Mouse (Mus musculus) myocyte (in vitro differentiated cells): Measurements from ENCODE around the gene Epb41l4b. TPM values are rescaled to one million over a fixed set of nuclear protein-coding genes. Genes with fewer than 3 reads are reported as not detected.

Experiments
- H3K27me3 ChIP-seq: one replicate; pipeline ENCODE4 v1.6.1; 2011; ENCODE audit not compliant: control insufficient read depth, insufficient read depth, insufficient read length
- H3K36me3 ChIP-seq: one replicate; pipeline ENCODE4 v1.6.1; 2011; ENCODE audit not compliant: control insufficient read depth, insufficient read depth
- H3K4me2 ChIP-seq: one replicate; pipeline ENCODE4 v1.6.1; 2011; ENCODE audit warnings: low read depth, control low read depth
- H3K4me3 ChIP-seq: one replicate; pipeline ENCODE4 v1.5.1; 2011; ENCODE audit warnings: mild to moderate bottlenecking, control low read depth, moderate library complexity
- H3K79me2 ChIP-seq: one replicate; pipeline ENCODE4 v1.6.1; 2011; ENCODE audit not compliant: control insufficient read depth, insufficient read depth
- H3ac ChIP-seq: one replicate; pipeline ENCODE4 v1.6.1; 2011; ENCODE audit not compliant: control insufficient read depth, insufficient read length
- CEBPB ChIP-seq: IDR thresholded peaks from 2 replicates; pipeline ENCODE4 v1.6.1; 2011; ENCODE audit warnings: mild to moderate bottlenecking, moderate library complexity; ENCODE audit not compliant: poor library complexity, insufficient read depth, severe bottlenecking
- E2F4 ChIP-seq: IDR thresholded peaks from one replicate; pipeline ENCODE4 v1.6.1; 2011; ENCODE audit warnings: mild to moderate bottlenecking, control low read depth, moderate library complexity; ENCODE audit not compliant: insufficient read depth
- MAX ChIP-seq: IDR thresholded peaks from one replicate; pipeline ENCODE4 v1.6.1; 2011; ENCODE audit warnings: low read depth, mild to moderate bottlenecking, control low read depth
- MYOD1 ChIP-seq, 3 experiments: IDR thresholded peaks; one replicate each; pipeline ENCODE4 v1.6.1; 2011; ENCODE audit warnings: control low read depth in 2 of 3, low read depth in 2 of 3, mild to moderate bottlenecking in 2 of 3, moderate library complexity in 1 of 3; ENCODE audit not compliant: insufficient read length in 2 of 3, control insufficient read depth in 1 of 3
- MYOG ChIP-seq, 3 experiments: IDR thresholded peaks; one replicate each; pipeline ENCODE4 v1.6.1; 2011; ENCODE audit warnings: control low read depth in 2 of 3, low read depth in 2 of 3, mild to moderate bottlenecking in 2 of 3; ENCODE audit not compliant: insufficient read length in 2 of 3, control insufficient read depth in 1 of 3, insufficient read depth in 1 of 3
- POLR2A ChIP-seq: IDR thresholded peaks from one replicate; pipeline ENCODE4 v1.6.1; 2011; ENCODE audit warnings: low read depth, mild to moderate bottlenecking, control low read depth, moderate library complexity; ENCODE audit not compliant: insufficient read length
- POLR2AphosphoS2 ChIP-seq: IDR thresholded peaks from one replicate; pipeline ENCODE4 v1.6.1; 2011; ENCODE audit warnings: low read depth, control low read depth; ENCODE audit not compliant: insufficient read length
- REST ChIP-seq: IDR thresholded peaks from one replicate; pipeline ENCODE4 v1.6.1; 2011; ENCODE audit warnings: mild to moderate bottlenecking, control low read depth, moderate library complexity; ENCODE audit not compliant: insufficient read depth, insufficient read length
- SRF ChIP-seq: IDR thresholded peaks from one replicate; pipeline ENCODE4 v1.6.1; 2011; ENCODE audit warnings: low read depth; ENCODE audit not compliant: control insufficient read depth, insufficient read length
- TCF12 ChIP-seq: IDR thresholded peaks from one replicate; pipeline ENCODE4 v1.6.1; 2011; ENCODE audit warnings: mild to moderate bottlenecking, control low read depth; ENCODE audit not compliant: poor library complexity, insufficient read depth, severe bottlenecking
- TCF3 ChIP-seq: IDR thresholded peaks from one replicate; pipeline ENCODE4 v1.6.1; 2011; ENCODE audit warnings: low read depth, control low read depth; ENCODE audit not compliant: insufficient read length
- USF1 ChIP-seq: IDR thresholded peaks from one replicate; pipeline ENCODE4 v1.6.1; 2011; ENCODE audit warnings: low read depth, mild to moderate bottlenecking, control low read depth, moderate library complexity
- polyA plus RNA-seq: library from polyadenylated mRNA; unstranded; fragments of >200 nt; fragmentation: generic; extraction: Trizol; gene quantifications from one replicate; pipeline ENCODE4 v1.2.1, GENCODE M21; 2012; ENCODE audit warnings: missing spikeins

Gene Epb41l4b
- polyA plus RNA-seq, 1 experiment, result 0.31 TPM

- Histone ChIP-seq H3K4me2 (no peak overlapping the region), H3K36me3 (no peaks in the 10 kb centered on the region), H3ac (no peak overlapping the region), H3K27me3 (no peaks in the 10 kb centered on the region), H3K4me3 (no peak overlapping the region), H3K79me2 (no peaks in the 10 kb centered on the region)
- TF ChIP-seq POLR2A, result no peak
- TF ChIP-seq CEBPB, result no peak
- TF ChIP-seq TCF12, result no peak
These were observed 42.2 kb upstream of the Epb41l4b start for GRCm38 (mm10) chr4:57185462-57185861.

DNA sequence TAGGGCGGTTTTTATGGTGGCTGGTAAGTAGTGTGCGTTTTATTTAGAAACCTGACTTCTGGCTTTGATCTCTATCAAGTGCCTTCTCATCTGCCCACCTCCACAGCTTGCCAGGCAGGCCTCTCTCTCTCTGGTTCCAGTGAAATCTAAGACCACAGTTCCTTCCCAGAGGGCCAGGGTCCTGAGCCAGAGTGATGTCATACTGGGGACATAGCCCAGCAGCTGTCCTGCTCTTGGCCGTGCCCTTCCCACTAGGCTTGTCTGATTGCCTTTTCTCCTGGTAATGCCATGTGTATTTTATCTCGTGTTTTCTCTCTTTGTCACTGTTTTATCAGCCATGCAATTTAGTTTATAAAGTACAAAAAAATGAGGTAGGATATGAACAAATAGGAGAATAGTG is 40.3 kb upstream of the Epb41l4b start:
- Histone ChIP-seq H3K27me3 (no peaks in the 10 kb centered on the region), H3K4me3 (no peak overlapping the region), H3K4me2 (peak overlapping the region; percentile 24), H3ac (no peak overlapping the region), H3K36me3 (no peaks in the 10 kb centered on the region), H3K79me2 (no peaks in the 10 kb centered on the region)
- TF ChIP-seq E2F4 (no peak), TCF12 (peak; percentile 64), TCF3 (peak; percentile 24), MYOG (IDR thresholded peaks at IDR 0.05; ENCODE audit: control insufficient read depth in 1 of 3, insufficient read depth in 1 of 3, insufficient read length in 2 of 3, low read depth in 2 of 3) (peak; percentile 63 to 94 (median 81)), SRF (no peak), CEBPB (peak; percentile 40; the same call in 1 of the 2 replicates), POLR2A (no peak), MAX (no peak), MYOD1 (IDR thresholded peaks at IDR 0.05; ENCODE audit: control insufficient read depth in 1 of 3, insufficient read length in 2 of 3, low read depth in 2 of 3) (peak; percentile 62 to 98 (median 97))

DNA sequence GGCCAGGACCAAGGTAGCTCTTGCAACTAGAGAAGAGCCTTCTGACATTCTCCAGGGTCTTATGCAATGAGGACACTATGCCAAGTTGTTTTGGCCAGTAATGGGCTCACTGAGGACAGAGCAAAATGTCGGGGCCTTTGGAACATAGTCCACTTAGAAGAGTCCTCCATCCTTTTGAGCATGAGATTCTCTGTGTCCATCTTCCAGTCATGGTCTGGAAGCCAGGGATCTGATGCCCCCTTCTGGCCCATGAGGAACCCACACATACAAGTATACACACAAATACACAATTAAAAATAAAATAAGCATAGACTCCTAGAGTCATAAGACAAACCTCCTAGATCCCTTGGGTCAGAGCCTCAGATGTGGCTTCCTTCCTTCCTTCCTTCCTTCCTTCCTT is 38.3 kb upstream of the Epb41l4b start:
- H3K27me3 ChIP-seq, result no peaks in the 10 kb centered on the region
- no peaks in the 10 kb centered on the region for H3K36me3 ChIP-seq
- TF ChIP-seq TCF12 (no peak), SRF (no peak), USF1 (no peak), MYOD1 (IDR thresholded peaks at IDR 0.05; ENCODE audit: control insufficient read depth in 1 of 3, insufficient read length in 2 of 3, low read depth in 2 of 3) (no peak), MAX (no peak), REST (no peak), POLR2A (no peak)
- no peak overlapping the region for H3K4me3 ChIP-seq
- no peak overlapping the region for H3ac ChIP-seq
- no peaks in the 10 kb centered on the region for H3K79me2 ChIP-seq
- H3K4me2 ChIP-seq, result no peak overlapping the region

GRCm38 (mm10) chr4:57178881-57179280 is 35.6 kb upstream of the Epb41l4b start:
- H3K4me3 ChIP-seq, result no peak overlapping the region
- no peaks in the 10 kb centered on the region for H3K79me2 ChIP-seq
- TF ChIP-seq MYOD1 (IDR thresholded peaks at IDR 0.05; ENCODE audit: control insufficient read depth in 1 of 3, insufficient read length in 2 of 3, low read depth in 2 of 3), result no peak
- no peak for TF ChIP-seq E2F4
- TF ChIP-seq REST, result no peak
- no peak for TF ChIP-seq POLR2A
- TF ChIP-seq TCF12, result no peak
- no peak for TF ChIP-seq POLR2AphosphoS2
- no peak for TF ChIP-seq SRF
- TF ChIP-seq USF1, result no peak
- no peak for TF ChIP-seq MAX
- no peak for TF ChIP-seq CEBPB
- TF ChIP-seq TCF3, result no peak
- no peak for TF ChIP-seq MYOG (IDR thresholded peaks at IDR 0.05; ENCODE audit: control insufficient read depth in 1 of 3, insufficient read depth in 1 of 3, insufficient read length in 2 of 3, low read depth in 2 of 3)
- H3K36me3 ChIP-seq, result no peaks in the 10 kb centered on the region
- no peak overlapping the region for H3K4me2 ChIP-seq
- H3ac ChIP-seq, result no peak overlapping the region
- H3K27me3 ChIP-seq, result no peaks in the 10 kb centered on the region

- Histone ChIP-seq H3ac (no peak overlapping the region), H3K79me2 (no peaks in the 10 kb centered on the region), H3K4me3 (no peak overlapping the region), H3K27me3 (no peaks in the 10 kb centered on the region), H3K36me3 (no peaks in the 10 kb centered on the region), H3K4me2 (no peak overlapping the region)
- TF ChIP-seq MAX (no peak), SRF (no peak), TCF12 (no peak), POLR2A (no peak), MYOD1 (IDR thresholded peaks at IDR 0.05; ENCODE audit: control insufficient read depth in 1 of 3, insufficient read length in 2 of 3, low read depth in 2 of 3) (no peak), MYOG (IDR thresholded peaks at IDR 0.05; ENCODE audit: control insufficient read depth in 1 of 3, insufficient read depth in 1 of 3, insufficient read length in 2 of 3, low read depth in 2 of 3) (no peak), CEBPB (no peak), E2F4 (no peak), USF1 (no peak), REST (no peak), TCF3 (no peak), POLR2AphosphoS2 (no peak)
These were observed 32.1 kb upstream of the Epb41l4b start for GRCm38 (mm10) chr4:57175329-57175728.
